Mouse (Mus musculus) c-Kit-positive CD71-positive TER-119-positive erythroid progenitor cells, embryonic 14.5 days (primary cell): ENCODE data around the gene Tut7.
"Not testable (repeated sequence)": the region's sequence is repeated elsewhere in the genome, so short reads cannot be mapped to it uniquely, and the experiment has no call there.

Experiments used
- DNase-seq: peaks from one replicate; pipeline ENCODE4 v3.0.0-alpha.2; 2013; ENCODE audit warnings: low spot score

Tut7 gene

GRCm38 (mm10) chr13:59832871-59833270 lies 9.9 kb upstream of the Tut7 start:
- DNase-seq, result no peak

- DNase-seq, result no peak
Observed at GRCm38 (mm10) chr13:59832454-59832853, 9.5 kb upstream of the Tut7 start.

- DNase-seq, result no peak
Observed at GRCm38 (mm10) chr13:59825966-59826365, 3.0 kb upstream of the Tut7 start.

GRCm38 (mm10) chr13:59820836-59821235 lies 2.1 kb downstream of the Tut7 start:
- DNase-seq, result no peak

GRCm38 (mm10) chr13:59820114-59820513 lies 2.8 kb downstream of the Tut7 start:
- DNase-seq, result no peak

GRCm38 (mm10) chr13:59817352-59817751 lies 5.6 kb downstream of the Tut7 start:
- DNase-seq, result no peak

GRCm38 (mm10) chr13:59814109-59814591 lies 8.8 kb downstream of the Tut7 start:
- DNase-seq, result peak; percentile 88

GRCm38 (mm10) chr13:59811581-59811980 lies 11.4 kb downstream of the Tut7 start:
- no peak for DNase-seq

GRCm38 (mm10) chr13:59801000-59801399 lies 21.9 kb downstream of the Tut7 start:
- DNase-seq, result no peak

GRCm38 (mm10) chr13:59800077-59800476 lies 22.9 kb downstream of the Tut7 start:
- no peak for DNase-seq

- no peak for DNase-seq
Observed at GRCm38 (mm10) chr13:59798306-59798705, 24.6 kb downstream of the Tut7 start.

- DNase-seq, result no peak
Observed at GRCm38 (mm10) chr13:59796466-59796848, 26.5 kb downstream of the Tut7 start.

GRCm38 (mm10) chr13:59795807-59796465 lies 27.0 kb downstream of the Tut7 start:
- peak; percentile 86 for DNase-seq

- no peak for DNase-seq
Observed at GRCm38 (mm10) chr13:59794786-59795185, 28.2 kb downstream of the Tut7 start.

- DNase-seq, result no peak
Observed at GRCm38 (mm10) chr13:59782145-59782544, 40.8 kb downstream of the Tut7 start, which contains the start of gene Gm49354. TSS of gene Gm49354 (minus strand) at chr13:59782245.

GRCm38 (mm10) chr13:59779744-59780264 lies 43.1 kb downstream of the Tut7 start:
- DNase-seq, result not testable (repeated sequence)

- DNase-seq, result no peak
Observed at GRCm38 (mm10) chr13:59779213-59779612, 43.7 kb downstream of the Tut7 start.

GRCm38 (mm10) chr13:59775168-59775567 lies 47.8 kb downstream of the Tut7 start:
- no peak for DNase-seq

- peak; percentile 77 for DNase-seq
Observed at GRCm38 (mm10) chr13:59771257-59771656, 51.7 kb downstream of the Tut7 start.

GRCm38 (mm10) chr13:59770847-59771246 lies 52.1 kb downstream of the Tut7 start:
- DNase-seq, result no peak

GRCm38 (mm10) chr13:59770164-59770562 lies 52.8 kb downstream of the Tut7 start:
- peak; percentile 97 for DNase-seq

GRCm38 (mm10) chr13:59769296-59770163 lies 53.4 kb downstream of the Tut7 start, which contains the start of gene Isca1:
TSS of gene Isca1 (minus strand) at chr13:59769810.
- peak; percentile 95 for DNase-seq

- DNase-seq, result peak; percentile 32
Observed at GRCm38 (mm10) chr13:59768531-59768930, 54.4 kb downstream of the Tut7 start.
